Mouse (Mus musculus) cortical plate, adult 2 months (tissue): Measurements from ENCODE around the gene Rarg.

Source experiments
- CTCF ChIP-seq: fragments of 200-500 bp; IDR thresholded peaks from 2 replicates; pipeline ENCODE4 v1.5.1; 2011; ENCODE audit warnings: mild to moderate bottlenecking, control low read depth, low read length; ENCODE audit not compliant: insufficient read depth; ENCODE audit errors: extremely low read depth
- POLR2A ChIP-seq: fragments of 200-500 bp; IDR thresholded peaks from 2 replicates; pipeline ENCODE4 v1.6.1; 2011; ENCODE audit warnings: mild to moderate bottlenecking, low read length, control low read depth; ENCODE audit not compliant: insufficient read depth; ENCODE audit errors: extremely low read depth

DNA sequence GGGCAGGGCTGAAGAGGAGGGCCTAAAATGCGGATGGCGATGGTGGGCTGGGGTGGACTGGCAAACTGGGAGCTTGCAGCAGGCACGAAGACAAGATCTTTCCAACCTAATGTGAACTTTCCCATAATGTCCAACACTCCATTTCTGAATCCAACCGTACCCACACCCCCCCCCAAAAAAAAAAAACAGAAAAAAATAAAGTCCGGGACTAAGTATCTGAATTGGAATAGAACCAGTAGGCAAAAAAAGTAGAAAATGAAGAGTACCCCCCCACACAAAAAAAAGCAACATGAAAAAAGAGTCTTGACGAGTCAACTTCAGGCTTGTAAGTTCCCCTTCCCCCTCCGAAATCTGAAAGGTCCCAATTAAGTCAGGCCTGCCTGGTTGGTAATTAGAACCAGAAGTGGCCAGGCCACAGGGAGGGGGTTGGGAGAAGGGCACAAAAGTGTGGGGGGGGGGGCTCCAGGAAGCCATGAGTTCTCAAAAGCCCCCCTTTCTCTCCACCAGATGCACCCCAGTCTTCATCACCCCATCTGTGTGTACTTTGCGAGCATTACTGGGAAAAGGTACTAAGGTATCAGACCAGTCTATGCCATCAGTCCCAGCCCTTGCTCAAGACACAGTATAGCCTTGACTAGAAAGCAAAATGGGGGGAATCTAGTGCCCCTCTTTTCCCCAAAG lies 9.0 kb downstream of the Rarg start:
- TF ChIP-seq CTCF (no peak), POLR2A (no peak)
